Mouse (Mus musculus): ENCODE measurements around the gene Coq10b. TPM values are rescaled to one million over a fixed set of nuclear protein-coding genes. Genes with fewer than 3 reads are reported as not detected.

Gene Coq10b
- polyA plus RNA-seq, 1 experiment from 2014 or later, result 32.5 TPM

Other genes starting within 250 kb of the Coq10b start
- gene Ankrd44, start 126.4 kb upstream of the Coq10b start, polyA plus RNA-seq (2014; fragmentation: Nextera tagmentation; extraction: Ambion mirVana), result 37.1 and 41.0 TPM in 2 replicates
- 332 and 341 TPM in 2 replicates for gene Sf3b1, start 25.3 kb upstream of the Coq10b start, polyA plus RNA-seq (2014; fragmentation: Nextera tagmentation; extraction: Ambion mirVana)
- 245 and 250 TPM in 2 replicates for gene Hspe1, start 35.4 kb downstream of the Coq10b start, polyA plus RNA-seq (2014; fragmentation: Nextera tagmentation; extraction: Ambion mirVana)
- gene Hspd1, start 35.5 kb downstream of the Coq10b start, polyA plus RNA-seq (2014; fragmentation: Nextera tagmentation; extraction: Ambion mirVana), result 230 and 233 TPM in 2 replicates
- gene Mob4, start 78.5 kb downstream of the Coq10b start, polyA plus RNA-seq (2014; fragmentation: Nextera tagmentation; extraction: Ambion mirVana), result 189 and 204 TPM in 2 replicates
- 10.1 and 12.1 TPM in 2 replicates for gene Rftn2, start 174.0 kb downstream of the Coq10b start, polyA plus RNA-seq (2014; fragmentation: Nextera tagmentation; extraction: Ambion mirVana)
- 4.0 TPM in 2 replicates for gene Mars2, start 184.4 kb downstream of the Coq10b start, polyA plus RNA-seq (2014; fragmentation: Nextera tagmentation; extraction: Ambion mirVana)

Measured in neural tube, embryonic 14.5 days (tissue).